Mouse (Mus musculus) midbrain, embryonic 11.5 days (tissue): ENCODE data around the gene Coro7. TPM values are rescaled to one million over a fixed set of nuclear protein-coding genes. Genes with fewer than 3 reads are reported as not detected.

ENCODE experiments used
- ATAC-seq: fragments of 200-750 bp; cut with Nextera tagmentation; 2 replicates; pipeline ENCODE4 v1.8.0; 2017; ENCODE audit warnings: moderate TSS enrichment, moderate library complexity; ENCODE audit not compliant: low FRiP score
- DNase-seq: peaks from one replicate; pipeline ENCODE4 v3.0.0; 2015; ENCODE audit warnings: low spot score; ENCODE audit errors: missing footprints
- H3K27ac ChIP-seq: fragments of 300-500 bp; sonication (generic); 2 replicates; pipeline ENCODE4 v1.5.1; 2014; ENCODE audit warnings: low read depth, low read length
- H3K27me3 ChIP-seq: fragments of 300-500 bp; sonication (generic); 2 replicates; pipeline ENCODE4 v1.6.1; 2014; ENCODE audit warnings: mild to moderate bottlenecking, low read length, moderate library complexity, mixed read lengths; ENCODE audit not compliant: control insufficient read depth, insufficient read depth
- H3K36me3 ChIP-seq: fragments of 300-500 bp; sonication (generic); 2 replicates; pipeline ENCODE4 v1.6.1; 2014; ENCODE audit warnings: mild to moderate bottlenecking, low read length, moderate library complexity, mixed read lengths; ENCODE audit not compliant: control insufficient read depth, insufficient read depth
- H3K4me1 ChIP-seq: fragments of 300-500 bp; sonication (generic); 2 replicates; pipeline ENCODE4 v1.6.1; 2014; ENCODE audit warnings: low read length; ENCODE audit not compliant: control insufficient read depth, insufficient read depth
- H3K4me2 ChIP-seq: fragments of 300-500 bp; sonication (generic); 2 replicates; pipeline ENCODE4 v1.6.1; 2014; ENCODE audit warnings: mild to moderate bottlenecking, moderate library complexity
- H3K4me3 ChIP-seq: fragments of 300-500 bp; sonication (generic); 2 replicates; pipeline ENCODE4 v1.5.1; 2014; ENCODE audit warnings: low read depth, low read length
- H3K9ac ChIP-seq: fragments of 300-500 bp; sonication (generic); 2 replicates; pipeline ENCODE4 v1.6.1; 2014; ENCODE audit warnings: low read length
- H3K9me3 ChIP-seq: fragments of 300-500 bp; sonication (generic); 2 replicates; pipeline ENCODE4 v1.6.1; 2016; ENCODE audit warnings: low read length; ENCODE audit not compliant: control insufficient read depth
- WGBS: fragments of 180-500 bp; shearing (Covaris S2); extraction: QIAGEN DNeasy Blood & Tissue Kit; methylation state at CpG from one replicate; pipeline ENCODE4 v1.1.7; 2014; 5-methylcytosine and 5-hydroxymethylcytosine counted together
- polyA plus RNA-seq: library from polyadenylated mRNA; unstranded; fragments of >200 nt; fragmentation: Nextera tagmentation; extraction: Ambion mirVana; gene quantifications from 2 replicates; pipeline ENCODE4 v1.2.1, GENCODE M21; 2014

The Coro7 gene
- polyA plus RNA-seq, 1 experiment from 2014 or later: 13.6 TPM

DNA sequence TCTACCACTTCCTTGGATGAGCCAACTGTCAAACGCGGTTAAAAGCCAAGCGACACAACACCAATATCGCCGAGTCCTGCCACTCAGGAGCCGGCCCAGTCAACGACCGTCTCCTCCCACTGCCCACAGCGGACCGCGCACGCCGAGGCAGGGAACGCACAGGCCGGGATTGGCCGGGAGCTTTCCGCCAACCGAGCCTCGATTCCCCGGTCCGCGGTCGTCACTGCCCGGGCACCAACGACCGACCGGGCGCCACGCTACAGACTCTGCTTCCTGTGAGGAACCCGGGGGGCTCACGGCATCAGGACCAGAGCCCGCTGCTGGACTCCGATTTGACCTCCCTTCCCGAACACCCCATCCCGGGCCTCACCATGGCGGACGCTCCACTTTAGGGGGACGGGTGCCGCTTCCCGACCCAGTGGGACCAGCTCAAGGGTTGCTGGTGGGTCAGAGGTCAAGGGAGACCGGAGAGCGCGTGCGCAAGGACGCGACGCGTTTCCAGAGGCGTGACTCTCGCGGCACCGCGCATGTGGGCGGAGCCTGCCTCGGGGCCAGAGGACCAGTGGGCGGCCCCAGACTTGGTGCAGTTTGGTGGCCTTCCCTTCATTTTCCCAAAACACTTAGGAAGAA is 55.0 kb downstream of the Coro7 start, which contains the start of gene Pam16:
Pam16 (minus strand) TSS at position 508 of the 630 bp plus-strand sequence.
- Histone ChIP-seq H3K27me3 (no peaks in the 10 kb centered on the region), H3K27ac (peak within 1 kb of the TSS; percentile 75), H3K36me3 (no peaks in the 10 kb centered on the region), H3K9me3 (no peaks in the 10 kb centered on the region), H3K9ac (peak within 1 kb of the TSS; percentile 85), H3K4me2 (peak within 1 kb of the TSS; percentile 64), H3K4me1 (peaks cover 6% of the 10 kb centered on the region; the same call in 1 of the 2 replicates), H3K4me3 (peak within 1 kb of the TSS; percentile 79)
- ATAC-seq (peak; percentile 92), DNase-seq (peak; percentile 99)
- WGBS: under 1% methylated on average over 56 of the region's 56 CpGs

DNA sequence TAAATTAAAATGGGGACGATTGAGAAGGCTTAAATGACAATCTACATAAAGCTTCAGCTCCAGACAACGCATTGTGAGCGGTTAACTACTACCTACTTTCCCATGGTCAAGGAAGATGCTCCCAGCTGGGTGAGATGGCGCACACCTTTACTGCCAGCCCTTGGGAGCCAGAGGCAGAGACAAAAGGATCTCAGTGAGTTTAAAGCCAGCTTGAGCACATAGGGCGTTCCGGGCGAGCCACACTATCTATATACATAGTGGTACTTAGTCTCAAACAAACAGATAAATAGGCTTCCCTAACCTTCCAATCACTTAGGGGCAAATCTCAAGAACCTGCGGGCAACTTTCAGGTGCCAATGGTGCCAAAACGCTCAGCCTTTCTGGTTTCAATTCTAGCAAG is 55.5 kb downstream of the Coro7 start:
- Histone ChIP-seq H3K27ac (peak overlapping the region; percentile 75), H3K4me3 (peak overlapping the region; percentile 79), H3K36me3 (no peaks in the 10 kb centered on the region; the same call in 1 of the 2 replicates), H3K27me3 (no peaks in the 10 kb centered on the region), H3K9ac (peak overlapping the region; percentile 85), H3K4me2 (peak overlapping the region; percentile 64), H3K9me3 (no peaks in the 10 kb centered on the region), H3K4me1 (peaks cover 6% of the 10 kb centered on the region; the same call in 1 of the 2 replicates)
- DNase-seq: no peak
- ATAC-seq: 0 out of 2 replicates have a peak, but pooled peaks have one; percentile 2
- 18% methylated on average over 9 of the region's 9 CpGs for WGBS

DNA sequence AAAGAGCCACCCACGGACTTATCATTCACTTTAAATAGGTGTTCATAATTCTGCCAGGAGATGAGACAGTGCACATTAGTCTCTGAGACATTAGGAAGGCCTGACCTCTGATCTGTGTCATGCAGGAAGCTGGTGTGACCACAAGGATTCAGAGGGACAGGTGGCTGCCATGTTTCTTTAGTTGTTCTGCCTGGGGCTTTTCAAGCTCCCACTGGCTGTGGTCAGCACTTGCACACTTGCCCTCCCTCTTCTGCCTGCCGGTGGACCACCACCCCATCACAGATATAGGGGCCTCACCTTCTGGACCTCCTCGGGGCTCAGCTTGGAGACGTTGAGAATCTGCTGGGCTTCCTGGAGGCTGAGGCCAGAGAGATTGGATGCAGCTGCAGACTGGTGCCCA is 62.7 kb downstream of the Coro7 start:
- Histone ChIP-seq H3K27me3 (no peaks in the 10 kb centered on the region), H3K4me2 (no peak overlapping the region), H3K4me3 (no peak overlapping the region), H3K9me3 (no peaks in the 10 kb centered on the region), H3K4me1 (no peaks in the 10 kb centered on the region), H3K36me3 (peaks cover 15% of the 10 kb centered on the region), H3K9ac (no peak overlapping the region), H3K27ac (no peak overlapping the region)
- WGBS: 85% methylated on average over 4 of the region's 4 CpGs
- no peak for DNase-seq
- no peak for ATAC-seq

DNA sequence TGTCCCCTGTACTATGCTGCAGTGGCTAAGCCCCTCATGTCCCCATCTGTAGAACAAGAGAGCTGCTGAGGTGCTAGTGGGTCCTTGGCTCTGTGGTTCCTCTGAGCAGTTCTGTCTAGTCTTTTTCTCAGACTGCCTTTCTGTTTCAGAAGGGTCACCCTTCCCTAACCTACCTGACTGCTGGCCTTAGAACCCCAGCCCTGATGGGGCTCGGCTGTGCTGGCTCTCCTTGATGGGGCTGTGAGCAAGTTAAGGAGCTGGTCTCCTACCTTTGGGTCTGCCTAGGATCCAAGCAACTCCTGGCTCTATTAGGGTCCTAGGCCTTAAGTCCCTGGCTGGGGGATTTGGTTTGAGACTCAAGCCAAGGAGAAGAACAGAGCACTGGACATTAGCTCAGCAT is 64.3 kb downstream of the Coro7 start:
- ATAC-seq: no peak

DNA sequence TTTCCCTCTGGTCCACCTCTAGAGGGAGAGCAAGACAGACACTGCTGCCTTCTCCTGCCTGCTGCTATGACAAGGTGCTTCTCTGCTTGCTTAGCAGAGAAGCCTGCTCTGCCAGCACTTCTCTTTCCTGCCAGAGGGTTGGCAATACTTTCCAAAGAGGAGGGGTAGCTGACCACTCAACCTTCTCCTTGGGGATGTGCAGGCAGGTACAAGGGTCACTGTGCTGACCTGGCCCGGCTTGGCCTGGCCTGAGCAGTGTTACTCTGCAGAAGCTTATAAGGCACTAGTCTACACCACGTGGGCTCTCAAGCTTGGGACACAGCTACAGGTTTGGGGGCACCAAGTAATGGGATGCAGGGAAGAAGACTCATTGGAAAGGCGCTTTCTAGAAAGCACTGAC is 64.9 kb downstream of the Coro7 start:
- 89% methylated on average over 3 of the region's 3 CpGs for WGBS
- no peaks in the 10 kb centered on the region for H3K4me1 ChIP-seq

More for the DNA sequence above, 64.3 kb downstream of the Coro7 start:
- WGBS: 87% methylated on average over 1 of the region's 1 CpGs
- Histone ChIP-seq H3K36me3 (peaks cover 18% of the 10 kb centered on the region), H3K4me3 (no peak overlapping the region), H3K4me2 (no peak overlapping the region), H3K9me3 (no peaks in the 10 kb centered on the region), H3K9ac (no peak overlapping the region), H3K27me3 (no peaks in the 10 kb centered on the region), H3K27ac (no peak overlapping the region), H3K4me1 (no peaks in the 10 kb centered on the region)
- no peak for DNase-seq

DNA sequence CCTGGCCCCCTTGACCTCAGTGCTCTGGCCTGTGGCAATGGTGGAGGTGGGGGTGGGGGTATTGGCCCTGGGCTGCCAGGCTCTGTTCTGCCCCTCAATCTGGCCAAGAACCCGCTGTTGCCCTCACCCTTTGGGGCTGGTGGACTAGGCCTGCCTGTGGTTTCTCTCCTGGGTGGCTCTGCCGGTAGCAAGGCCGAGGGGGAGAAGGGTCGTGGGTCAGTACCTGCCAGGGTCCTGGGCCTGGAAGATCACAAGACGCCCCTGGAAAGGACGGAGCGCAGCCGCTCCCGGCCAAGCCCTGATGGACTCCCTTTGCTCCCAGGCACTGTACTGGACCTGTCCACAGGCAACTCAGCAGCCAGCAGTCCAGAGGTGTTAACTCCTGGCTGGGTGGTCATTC is 65.8 kb downstream of the Coro7 start:
- 93% methylated on average over 9 of the region's 9 CpGs for WGBS
- ATAC-seq (no peak), DNase-seq (no peak)
- Histone ChIP-seq H3K4me1 (no peaks in the 10 kb centered on the region), H3K9ac (no peak overlapping the region), H3K36me3 (peaks cover 21% of the 10 kb centered on the region), H3K9me3 (no peaks in the 10 kb centered on the region), H3K4me2 (no peak overlapping the region), H3K27me3 (no peaks in the 10 kb centered on the region), H3K4me3 (no peak overlapping the region), H3K27ac (no peak overlapping the region)

More for the DNA sequence above, 64.9 kb downstream of the Coro7 start:
- no peak overlapping the region for H3K9ac ChIP-seq
- no peak overlapping the region for H3K27ac ChIP-seq
- ATAC-seq: no peak
- no peaks in the 10 kb centered on the region for H3K27me3 ChIP-seq
- DNase-seq: no peak
- no peak overlapping the region for H3K4me2 ChIP-seq
- no peak overlapping the region for H3K4me3 ChIP-seq
- H3K36me3 ChIP-seq: peaks cover 20% of the 10 kb centered on the region
- H3K9me3 ChIP-seq: no peaks in the 10 kb centered on the region

DNA sequence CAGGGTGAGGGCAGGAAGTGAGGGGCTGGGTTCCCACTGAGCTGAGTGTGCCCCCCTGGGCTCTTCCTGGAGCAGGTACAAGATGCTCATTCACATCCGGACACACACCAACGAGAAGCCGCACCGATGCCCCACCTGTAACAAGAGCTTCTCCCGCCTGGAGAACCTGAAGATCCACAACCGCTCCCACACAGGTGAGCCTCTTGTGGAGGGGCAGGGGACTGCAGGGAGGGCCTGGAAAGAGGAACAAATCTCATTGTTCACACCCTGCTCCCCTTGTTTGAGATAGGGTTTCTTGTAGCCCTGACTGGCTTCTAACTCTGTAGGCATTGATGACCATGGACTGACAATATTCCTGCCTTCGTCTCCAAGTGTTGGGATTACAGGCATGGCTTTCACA is 67.9 kb downstream of the Coro7 start:
- Histone ChIP-seq H3K4me3 (no peak overlapping the region), H3K9me3 (no peaks in the 10 kb centered on the region), H3K27ac (no peak overlapping the region), H3K27me3 (no peaks in the 10 kb centered on the region), H3K4me1 (peaks cover 3% of the 10 kb centered on the region; the same call in 1 of the 2 replicates), H3K4me2 (no peak overlapping the region), H3K9ac (no peak overlapping the region), H3K36me3 (peaks cover 19% of the 10 kb centered on the region)
- 98% methylated on average over 7 of the region's 7 CpGs for WGBS
- ATAC-seq (no peak), DNase-seq (no peak)

DNA sequence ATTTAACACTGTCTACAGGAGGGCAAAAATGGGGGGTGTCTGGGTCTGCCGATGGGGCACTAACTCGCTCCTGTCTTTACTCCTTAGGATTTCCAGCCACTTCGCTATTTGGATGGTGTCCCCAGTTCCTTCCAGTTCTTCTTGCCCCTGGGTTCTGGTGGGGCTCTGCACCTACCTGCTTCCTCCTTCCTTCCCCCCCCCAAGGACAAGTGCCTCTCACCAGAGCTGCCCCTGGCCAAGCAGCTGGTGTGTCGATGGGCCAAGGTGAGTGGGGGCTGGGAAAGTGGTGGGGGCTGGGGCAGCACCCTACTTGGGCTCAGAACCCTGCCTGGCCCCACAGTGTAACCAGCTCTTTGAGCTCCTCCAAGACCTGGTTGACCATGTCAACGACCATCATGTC is 68.4 kb downstream of the Coro7 start:
- ATAC-seq (no peak), DNase-seq (no peak)
- Histone ChIP-seq H3K4me1 (peaks cover 7% of the 10 kb centered on the region), H3K4me3 (no peak overlapping the region), H3K9ac (no peak overlapping the region), H3K27ac (no peak overlapping the region), H3K9me3 (no peaks in the 10 kb centered on the region), H3K36me3 (peaks cover 19% of the 10 kb centered on the region), H3K4me2 (no peak overlapping the region), H3K27me3 (no peaks in the 10 kb centered on the region)
- WGBS: 87% methylated on average over 5 of the region's 5 CpGs

DNA sequence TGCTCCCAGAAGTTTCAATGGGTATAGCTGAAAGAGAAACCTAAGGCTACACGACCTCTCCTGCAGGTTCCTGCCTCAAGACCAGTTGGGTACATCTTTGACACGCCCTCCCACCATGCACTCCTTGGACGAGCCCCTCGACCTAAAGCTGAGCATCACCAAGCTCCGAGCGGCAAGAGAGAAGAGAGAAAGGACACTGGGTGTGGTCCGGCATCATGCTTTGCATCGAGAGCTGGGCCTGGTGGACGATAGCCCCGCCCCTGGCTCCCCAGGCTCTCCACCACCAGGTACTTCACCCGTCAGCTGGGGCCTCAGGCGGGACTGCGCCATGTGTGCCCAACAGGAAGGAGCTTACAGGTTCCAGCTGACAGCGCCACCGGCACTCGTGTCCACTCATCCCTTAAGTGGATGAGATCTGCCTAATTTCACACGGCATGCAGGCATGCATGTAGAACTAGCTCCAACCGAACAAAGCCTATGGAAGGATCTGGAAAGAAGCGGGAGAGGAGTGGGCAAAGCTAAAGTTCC is 71.0 kb downstream of the Coro7 start:
- ATAC-seq: no peak; the same call in 1 of the 2 replicates
- Histone ChIP-seq H3K4me1 (peaks cover 30% of the 10 kb centered on the region), H3K4me3 (no peak overlapping the region), H3K9ac (no peak overlapping the region), H3K36me3 (peaks cover 17% of the 10 kb centered on the region), H3K9me3 (no peaks in the 10 kb centered on the region), H3K27ac (no peak overlapping the region), H3K27me3 (no peaks in the 10 kb centered on the region), H3K4me2 (no peak overlapping the region)
- WGBS: 89% methylated on average over 19 of the region's 19 CpGs
- no peak for DNase-seq
